Mouse (Mus musculus): ENCODE data around the gene Cotl1. TPM values are rescaled to one million over a fixed set of nuclear protein-coding genes. Genes with fewer than 3 reads are reported as not detected.

Gene Cotl1
- polyA plus RNA-seq, 1 experiment from 2014 or later = 28.8 TPM

- DNase-seq (no peak), ATAC-seq (0 out of 2 replicates have a peak, but pooled peaks have one; percentile 20)
- no peaks in the 10 kb centered on the region for H3K9me3 ChIP-seq (ENCODE audit: low read length)
- H3K27me3 ChIP-seq (ENCODE audit: insufficient read depth, low read length) = no peaks in the 10 kb centered on the region
- WGBS (ENCODE audit: insufficient replicate concordance) = 61% methylated on average over 22 of the region's 22 CpGs
- H3K4me1 ChIP-seq (ENCODE audit: insufficient read depth) = peaks cover 3% of the 10 kb centered on the region; the same call in 1 of the 2 replicates
- TF ChIP-seq CTCF (IDR thresholded peaks at IDR 0.05; ENCODE audit: low read depth) (no peak), EP300 (IDR thresholded peaks at IDR 0.05; ENCODE audit: low read depth) (no peak)
- H3K4me2 ChIP-seq (ENCODE audit: low read depth, low read length) = no peak overlapping the region
- no peak overlapping the region for H3K4me3 ChIP-seq (ENCODE audit: low read depth, low read length)
- no peak overlapping the region for H3K27ac ChIP-seq (ENCODE audit: low read depth)
- no peak overlapping the region for H3K9ac ChIP-seq (replicated peaks)
- H3K36me3 ChIP-seq (replicated peaks; ENCODE audit: insufficient read depth, low read length) = peaks cover 4% of the 10 kb centered on the region
Measured at GRCm38 (mm10) chr8:119765761-119766444, 74.4 kb downstream of the Cotl1 start.

GRCm38 (mm10) chr8:119765311-119765710, 75.0 kb downstream of the Cotl1 start:
- H3K4me3 ChIP-seq (ENCODE audit: low read depth, low read length) = no peak overlapping the region
- ATAC-seq (no peak), DNase-seq (no peak)
- H3K9me3 ChIP-seq (ENCODE audit: low read length) = no peaks in the 10 kb centered on the region
- H3K4me1 ChIP-seq (ENCODE audit: insufficient read depth) = peaks cover 3% of the 10 kb centered on the region; the same call in 1 of the 2 replicates
- no peak overlapping the region for H3K27ac ChIP-seq (ENCODE audit: low read depth)
- H3K4me2 ChIP-seq (ENCODE audit: low read depth, low read length) = no peak overlapping the region
- H3K36me3 ChIP-seq (replicated peaks; ENCODE audit: insufficient read depth, low read length) = peaks cover 4% of the 10 kb centered on the region; the same call in 1 of the 2 replicates
- no peak for TF ChIP-seq CTCF (IDR thresholded peaks at IDR 0.05; ENCODE audit: low read depth)
- no peaks in the 10 kb centered on the region for H3K27me3 ChIP-seq (ENCODE audit: insufficient read depth, low read length)
- H3K9ac ChIP-seq (replicated peaks) = no peak overlapping the region
- WGBS (ENCODE audit: insufficient replicate concordance) = 86% methylated on average over 10 of the region's 10 CpGs

GRCm38 (mm10) chr8:119762226-119763220, 77.8 kb downstream of the Cotl1 start:
- H3K27me3 ChIP-seq (ENCODE audit: insufficient read depth, low read length) = no peaks in the 10 kb centered on the region
- no peak overlapping the region for H3K27ac ChIP-seq (ENCODE audit: low read depth)
- H3K4me2 ChIP-seq (ENCODE audit: low read depth, low read length) = no peak overlapping the region
- no peak for TF ChIP-seq CTCF (IDR thresholded peaks at IDR 0.05; ENCODE audit: low read depth)
- TF ChIP-seq EP300 (IDR thresholded peaks at IDR 0.05; ENCODE audit: low read depth) = no peak
- DNase-seq = no peak
- no peaks in the 10 kb centered on the region for H3K9me3 ChIP-seq (ENCODE audit: low read length)
- no peak overlapping the region for H3K9ac ChIP-seq (replicated peaks)
- peak; percentile 64 for ATAC-seq
- no peak overlapping the region for H3K4me3 ChIP-seq (ENCODE audit: low read depth, low read length)
- no peaks in the 10 kb centered on the region; the same call in 1 of the 2 replicates for H3K36me3 ChIP-seq (replicated peaks; ENCODE audit: insufficient read depth, low read length)
- H3K4me1 ChIP-seq (ENCODE audit: insufficient read depth) = peaks cover 3% of the 10 kb centered on the region; the same call in 1 of the 2 replicates
- 51% methylated on average over 21 of the region's 21 CpGs for WGBS (ENCODE audit: insufficient replicate concordance)

GRCm38 (mm10) chr8:119761692-119762091, 78.7 kb downstream of the Cotl1 start:
- Histone ChIP-seq H3K9me3 (ENCODE audit: low read length) (no peaks in the 10 kb centered on the region), H3K9ac (replicated peaks) (no peak overlapping the region), H3K4me2 (ENCODE audit: low read depth, low read length) (no peak overlapping the region), H3K4me1 (ENCODE audit: insufficient read depth) (peaks cover 4% of the 10 kb centered on the region), H3K4me3 (ENCODE audit: low read depth, low read length) (no peak overlapping the region), H3K27ac (ENCODE audit: low read depth) (no peak overlapping the region), H3K27me3 (ENCODE audit: insufficient read depth, low read length) (no peaks in the 10 kb centered on the region), H3K36me3 (replicated peaks; ENCODE audit: insufficient read depth, low read length) (no peaks in the 10 kb centered on the region; the same call in 1 of the 2 replicates)
- no peak for ATAC-seq
- DNase-seq = no peak
- WGBS (ENCODE audit: insufficient replicate concordance) = 83% methylated on average over 11 of the region's 11 CpGs
- TF ChIP-seq EP300 (IDR thresholded peaks at IDR 0.05; ENCODE audit: low read depth) (no peak), CTCF (IDR thresholded peaks at IDR 0.05; ENCODE audit: low read depth) (no peak)

Other genes starting within 250 kb of the Cotl1 start
- gene Taf1c, start 235.3 kb downstream of the Cotl1 start, polyA plus RNA-seq (2015; fragmentation: Nextera tagmentation; extraction: Ambion mirVana) = 2.4 and 2.7 TPM in 2 replicates
- gene Adad2, start 227.8 kb downstream of the Cotl1 start, polyA plus RNA-seq (2015; fragmentation: Nextera tagmentation; extraction: Ambion mirVana) = not detected in 2 replicates
- not detected in 2 replicates for gene Kcng4, start 204.9 kb downstream of the Cotl1 start, polyA plus RNA-seq (2015; fragmentation: Nextera tagmentation; extraction: Ambion mirVana)
- gene Wfdc1, start 174.2 kb downstream of the Cotl1 start, polyA plus RNA-seq (2015; fragmentation: Nextera tagmentation; extraction: Ambion mirVana) = 6.0 and 7.2 TPM in 2 replicates
- gene Atp2c2, start 140.5 kb downstream of the Cotl1 start, polyA plus RNA-seq (2015; fragmentation: Nextera tagmentation; extraction: Ambion mirVana) = 0.05 and 0.14 TPM in 2 replicates
- 4.3 and 4.6 TPM in 2 replicates for gene Tldc1, start 62.1 kb downstream of the Cotl1 start, polyA plus RNA-seq (2015; fragmentation: Nextera tagmentation; extraction: Ambion mirVana)
- gene Klhl36, start 21.7 kb upstream of the Cotl1 start, polyA plus RNA-seq (2015; fragmentation: Nextera tagmentation; extraction: Ambion mirVana) = 4.3 and 4.9 TPM in 2 replicates
- 44.1 and 46.5 TPM in 2 replicates for gene Usp10, start 69.8 kb upstream of the Cotl1 start, polyA plus RNA-seq (2015; fragmentation: Nextera tagmentation; extraction: Ambion mirVana)
- not detected in 2 replicates for gene Gm20388, start 70.3 kb upstream of the Cotl1 start, polyA plus RNA-seq (2015; fragmentation: Nextera tagmentation; extraction: Ambion mirVana)
- gene Crispld2, start 151.9 kb upstream of the Cotl1 start, polyA plus RNA-seq (2015; fragmentation: Nextera tagmentation; extraction: Ambion mirVana) = 2.1 and 2.5 TPM in 2 replicates